Mouse (Mus musculus) T-helper 2 cell (primary cell): ENCODE data around the gene Nop9.

ENCODE experiments used
- in situ Hi-C: fragments of 300-600 bp; cut with MboI, MseI; formaldehyde crosslinking; loops from one replicate; pipeline ENCODE4 v1.15.1; 2025; ENCODE audit warnings: high pct_unique_total_duplicates

The Nop9 gene

DNA sequence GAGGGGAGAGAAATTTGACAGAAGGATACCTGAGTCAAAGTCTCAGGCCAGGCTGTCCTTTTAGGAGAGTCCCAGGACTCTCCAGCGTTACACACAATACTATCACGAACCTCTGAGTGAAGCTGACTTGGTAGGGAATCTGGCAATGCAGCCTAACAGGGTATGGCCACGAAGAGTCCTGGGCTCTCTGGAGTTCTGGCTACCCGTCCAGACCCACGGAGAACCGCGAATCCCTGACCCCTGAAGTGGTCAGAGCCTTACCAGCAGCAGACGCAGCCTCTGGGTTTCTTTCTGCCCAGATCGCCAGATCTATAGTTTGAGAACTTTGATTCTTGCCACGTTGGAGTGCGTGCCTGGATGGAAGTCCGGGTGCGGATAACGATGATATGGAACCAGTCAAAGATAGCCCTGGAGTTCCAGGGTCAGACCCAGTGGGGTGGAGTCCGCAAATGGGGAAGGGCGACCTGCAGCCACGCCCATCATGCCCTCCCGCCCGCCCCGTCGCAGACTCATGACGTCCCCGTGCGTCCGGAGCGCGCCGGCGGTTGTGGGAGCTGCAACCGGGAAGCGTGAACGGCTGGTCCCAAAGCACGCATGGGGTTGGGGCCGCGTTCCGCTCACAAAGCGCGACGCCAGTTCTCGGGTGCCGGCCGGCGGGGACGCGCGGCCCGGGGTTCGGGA lies at the start of gene Nop9, which contains the start of gene Dhrs1:
Gene Nop9 (plus strand): TSS at position 514 of the 681 bp plus-strand sequence.
Gene Dhrs1 (minus strand): TSS at position 511 of the 681 bp plus-strand sequence.
- in situ Hi-C loops = loop anchor here (10.0 kb wide), 1 partner anchor 181 kb away; the partner anchor contains the start of genes A730061H03Rik and Dcaf11

- in situ Hi-C loops = no loop called here
These were observed 48.3 kb upstream of the Nop9 start for GRCm38 (mm10) chr14:55697226-55697625.

- in situ Hi-C loops = no loop called here
These were observed 44.4 kb upstream of the Nop9 start for GRCm38 (mm10) chr14:55701131-55701530.

- in situ Hi-C loops = no loop called here
These were observed 42.7 kb upstream of the Nop9 start for GRCm38 (mm10) chr14:55702761-55703160.

DNA sequence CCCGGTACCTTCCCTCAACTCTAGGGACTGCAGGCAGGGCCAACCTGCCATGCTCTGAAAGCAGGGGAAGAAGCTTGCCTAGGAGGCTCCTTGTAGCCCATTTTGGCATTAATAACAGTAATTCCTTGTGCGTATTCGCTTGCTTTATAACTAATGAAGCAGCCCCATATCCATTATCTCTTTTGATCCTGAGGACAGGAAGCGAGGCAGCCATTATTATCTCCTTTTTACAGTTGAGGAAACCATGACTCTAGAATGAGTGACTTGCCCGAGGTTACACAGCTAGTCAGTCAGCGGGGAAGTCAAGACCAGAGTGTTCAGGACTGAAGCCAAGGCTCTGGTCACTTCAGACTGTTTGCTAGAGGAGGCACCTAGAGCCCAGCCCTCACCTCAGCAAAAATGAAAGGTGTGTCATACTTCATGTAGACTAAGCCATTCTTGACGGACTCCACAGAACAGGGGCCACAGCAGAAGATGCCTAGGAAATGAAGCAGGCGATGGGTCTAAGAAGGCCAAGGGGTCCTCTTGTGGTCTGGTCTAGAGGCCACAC lies 39.4 kb upstream of the Nop9 start:
- in situ Hi-C loops = no loop called here

GRCm38 (mm10) chr14:55707397-55707796 lies 38.1 kb upstream of the Nop9 start:
- in situ Hi-C loops = no loop called here

DNA sequence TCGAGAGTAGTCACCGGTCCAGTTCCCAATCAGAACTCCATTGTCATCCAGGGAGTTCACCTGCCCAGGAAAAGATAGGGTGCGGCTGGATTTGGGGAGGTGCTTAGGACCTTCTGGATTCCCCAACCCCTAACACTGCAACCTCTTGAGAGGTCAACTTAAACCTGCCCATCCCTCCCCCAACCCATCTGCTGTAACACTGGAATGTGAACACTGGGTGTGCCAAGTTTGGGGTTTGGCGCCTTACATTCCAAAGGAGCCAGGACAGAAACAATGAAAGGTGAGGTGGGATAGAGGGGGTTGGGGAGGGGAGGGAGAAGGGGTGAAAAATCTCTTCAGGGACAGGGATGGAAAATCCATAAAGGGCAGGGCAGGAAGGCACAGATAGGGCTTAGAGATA lies 36.0 kb upstream of the Nop9 start:
- in situ Hi-C loops = no loop called here

GRCm38 (mm10) chr14:55711786-55712185 lies 33.7 kb upstream of the Nop9 start:
- in situ Hi-C loops = no loop called here

- in situ Hi-C loops = no loop called here
These were observed 32.3 kb upstream of the Nop9 start for GRCm38 (mm10) chr14:55713007-55713728.

- in situ Hi-C loops = no loop called here
These were observed 31.8 kb upstream of the Nop9 start, which contains the start of gene Tgm1 for GRCm38 (mm10) chr14:55713729-55714122. Tgm1 (minus strand) TSS chr14:55713926.

DNA sequence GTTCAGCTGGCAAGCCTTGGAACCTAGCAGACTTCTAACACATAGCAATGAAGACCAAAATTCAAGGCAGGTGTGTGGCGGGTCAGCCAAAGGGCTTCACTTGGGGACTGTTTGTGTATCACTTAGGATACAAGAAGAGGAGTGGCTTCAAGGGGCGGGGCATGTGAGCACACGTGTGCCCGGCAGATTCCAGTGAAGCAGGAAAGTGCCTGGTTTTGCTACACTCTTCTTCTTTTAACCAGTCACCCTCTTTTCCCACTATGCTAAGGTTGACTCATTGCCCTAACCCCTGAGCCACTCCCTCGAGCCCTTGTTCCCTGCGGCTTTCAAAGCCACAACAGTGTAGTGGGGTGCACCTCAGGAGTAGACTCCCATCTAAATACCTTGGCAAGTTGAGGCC lies 30.6 kb upstream of the Nop9 start:
- in situ Hi-C loops = no loop called here

DNA sequence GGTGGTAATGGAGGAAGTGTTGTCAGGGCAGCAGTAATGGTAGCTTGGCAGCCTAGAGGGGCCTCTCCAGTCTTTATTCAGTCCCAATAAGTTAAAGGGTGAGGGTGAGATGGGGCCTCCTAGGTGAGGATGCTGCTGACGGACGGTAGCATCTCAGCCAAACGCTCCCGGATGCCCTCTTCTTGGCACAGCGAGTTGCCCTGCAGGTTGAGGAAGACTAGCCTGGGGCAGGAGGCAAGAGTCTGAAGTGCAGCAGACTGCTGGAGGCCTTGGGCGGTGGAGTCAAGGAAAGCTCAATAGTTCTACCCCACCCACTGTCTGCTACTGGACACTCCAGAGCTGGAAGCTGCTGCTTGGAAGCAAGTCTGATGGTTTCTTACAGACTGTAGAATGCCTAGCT lies 29.2 kb upstream of the Nop9 start:
- in situ Hi-C loops = no loop called here

DNA sequence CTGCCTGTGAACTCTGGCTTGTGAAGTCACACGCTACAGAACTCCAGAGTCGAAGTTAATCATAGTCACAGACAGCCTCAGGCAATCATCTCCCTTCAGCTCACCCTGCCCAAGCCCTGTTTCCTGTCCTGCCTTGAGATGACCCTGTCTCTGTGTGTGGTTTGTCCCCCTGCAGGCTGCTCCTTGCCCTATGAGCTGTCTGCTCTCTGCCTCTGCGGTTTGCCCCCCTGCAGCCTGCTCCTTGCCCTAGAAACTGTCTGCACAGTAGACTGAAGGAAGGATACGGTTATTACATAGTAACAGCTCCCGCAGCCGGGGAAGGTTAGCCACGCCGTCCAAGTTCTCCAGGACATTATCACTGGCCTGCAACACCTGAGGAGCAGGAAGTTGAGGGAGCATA lies 28.6 kb upstream of the Nop9 start:
- in situ Hi-C loops = no loop called here

- in situ Hi-C loops = no loop called here
These were observed 25.8 kb upstream of the Nop9 start for GRCm38 (mm10) chr14:55719737-55720136.

DNA sequence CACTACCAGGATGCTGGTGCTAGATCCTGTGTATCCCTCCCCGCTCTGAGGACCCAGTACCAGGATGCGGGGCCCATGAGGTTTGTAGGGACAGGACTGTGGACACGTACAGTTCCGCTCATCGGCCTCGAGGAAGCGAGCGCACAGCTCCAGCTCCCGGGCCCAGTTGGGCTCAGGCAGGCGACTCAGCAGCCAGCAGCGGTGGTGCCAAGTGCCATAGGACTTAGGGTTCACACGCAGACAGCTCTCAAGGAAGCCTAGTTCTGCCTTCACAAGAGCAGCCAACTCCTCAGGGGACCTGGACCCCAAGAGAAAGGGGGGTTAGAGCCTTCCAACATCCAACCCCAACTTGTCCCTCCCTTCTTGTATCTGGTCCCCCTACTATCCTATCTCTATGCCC lies 24.8 kb upstream of the Nop9 start:
- in situ Hi-C loops = no loop called here

DNA sequence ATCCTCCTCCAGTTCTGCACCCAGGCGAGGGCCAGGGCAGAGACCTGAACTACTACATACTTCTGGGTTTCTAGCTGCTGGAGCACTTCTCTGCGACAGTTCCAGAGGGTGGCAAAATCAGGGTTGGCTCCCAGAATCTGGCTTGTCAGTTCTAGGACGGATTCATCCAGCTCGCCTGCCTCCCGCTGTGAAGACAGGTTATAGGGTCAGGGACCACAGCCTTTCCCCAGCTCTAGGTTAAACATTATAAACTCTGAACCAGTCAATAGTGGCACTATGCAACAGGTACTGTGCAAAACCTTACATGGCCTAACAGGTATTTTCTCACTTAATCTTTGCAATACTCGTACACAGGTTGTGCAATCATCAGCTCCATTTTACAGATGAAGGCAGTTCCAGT lies 24.4 kb upstream of the Nop9 start:
- in situ Hi-C loops = no loop called here

GRCm38 (mm10) chr14:55721700-55722437 lies 23.6 kb upstream of the Nop9 start, which contains the start of gene Rabggta:
Rabggta (minus strand) TSS chr14:55722263.
- in situ Hi-C loops = no loop called here

DNA sequence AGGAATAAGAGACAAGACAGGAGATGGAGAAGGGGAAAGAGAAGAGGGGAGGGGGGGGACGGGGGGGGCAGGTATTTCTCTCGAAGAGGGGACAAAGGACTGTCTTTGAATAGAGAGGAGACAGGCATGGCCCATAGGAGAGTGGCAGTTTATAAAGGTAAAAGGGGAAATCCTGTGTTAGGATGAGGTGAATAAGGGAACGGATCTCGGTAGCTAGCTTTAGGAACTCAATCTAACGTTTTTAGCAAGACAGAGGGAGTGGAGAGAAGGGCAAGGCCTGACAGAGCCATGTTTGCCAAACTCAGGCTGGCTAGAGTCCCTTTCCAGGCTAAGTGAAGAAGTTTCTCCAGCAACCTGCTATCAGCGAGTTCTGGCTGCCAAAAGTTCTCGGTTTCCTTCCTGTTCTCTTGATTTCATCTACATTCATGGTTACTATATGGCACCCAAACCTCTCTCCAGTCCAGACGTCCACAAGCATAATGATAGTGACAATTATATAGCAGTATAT lies 23.0 kb upstream of the Nop9 start:
- in situ Hi-C loops = no loop called here

DNA sequence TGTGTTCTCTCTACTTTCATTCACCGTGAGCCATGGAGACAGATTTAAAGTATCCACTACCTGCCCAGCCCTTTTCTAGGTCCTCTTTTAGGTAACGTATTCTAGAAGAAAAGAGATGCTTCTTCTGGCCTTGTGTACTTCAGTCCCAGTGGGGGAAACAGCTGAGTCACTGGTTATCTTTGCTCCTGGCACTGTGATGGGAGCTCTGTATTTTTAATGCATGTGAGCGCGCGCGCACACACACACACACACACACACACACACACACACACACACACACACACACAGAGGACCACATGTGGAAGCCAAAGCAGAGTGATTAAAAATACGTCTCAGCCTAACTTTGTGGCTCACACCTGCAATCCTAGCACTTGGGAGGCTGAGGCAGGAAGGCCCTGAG lies 22.1 kb upstream of the Nop9 start:
- in situ Hi-C loops = no loop called here

DNA sequence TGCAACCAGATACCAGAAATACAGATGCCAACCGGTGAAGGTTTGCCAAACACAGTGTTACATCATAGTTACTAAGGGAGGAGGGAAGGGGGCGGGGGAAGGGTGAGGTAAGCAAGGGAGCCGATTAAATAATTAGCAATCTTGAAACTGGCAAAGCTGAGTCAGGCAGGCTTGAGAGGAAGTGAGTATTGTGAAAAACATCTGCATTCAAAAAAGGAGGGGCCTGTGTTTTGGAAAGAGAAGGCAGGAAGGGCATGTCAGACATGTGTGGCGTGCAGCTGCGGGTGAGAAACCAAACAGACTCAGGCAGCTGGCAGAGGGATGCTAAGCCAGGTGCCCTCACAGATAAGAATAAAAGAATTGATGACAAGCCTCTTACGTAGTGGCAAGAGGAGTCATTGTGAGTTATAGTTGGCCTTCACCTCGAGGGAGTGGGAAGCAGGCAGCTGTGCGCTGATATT lies 21.1 kb upstream of the Nop9 start:
- in situ Hi-C loops = no loop called here

- in situ Hi-C loops = no loop called here
These were observed 19.2 kb upstream of the Nop9 start for GRCm38 (mm10) chr14:55726261-55726660.
